Mouse (Mus musculus): Measurements from ENCODE around the gene Olfr1410.
A peak's percentile ranks its signal among the peaks of the same experiment; 100 is the strongest.

The Olfr1410 gene

DNA sequence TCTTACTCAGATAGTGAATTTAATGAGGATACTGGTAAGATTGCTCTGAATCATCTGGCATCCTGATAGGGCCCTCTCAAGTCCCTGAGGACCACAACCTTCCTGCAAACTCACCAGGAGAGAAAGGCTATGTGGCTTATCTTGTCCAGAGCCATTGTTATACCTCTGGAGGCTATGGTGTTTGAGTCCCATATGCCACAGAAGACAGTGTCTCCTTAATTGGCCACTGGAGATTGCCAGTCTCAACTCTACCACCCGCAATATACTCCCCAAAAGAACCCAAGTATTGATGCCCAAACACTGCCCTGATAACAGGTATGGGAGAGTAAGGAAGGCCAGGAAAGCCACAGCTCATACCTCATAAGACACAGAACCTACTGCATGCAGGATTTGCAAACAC, at the start of gene Olfr1410:
Gene Olfr1410, plus strand, starts transcription at position 301 of the 400 bp plus-strand sequence.
- DNase-seq = no peak

GRCm38 (mm10) chr1:92571022-92571421, 34.6 kb upstream of the Olfr1410 start, which contains the start of gene Olfr1413:
TSS of gene Olfr1413 (plus strand) at chr1:92571322.
- no peak for DNase-seq

DNA sequence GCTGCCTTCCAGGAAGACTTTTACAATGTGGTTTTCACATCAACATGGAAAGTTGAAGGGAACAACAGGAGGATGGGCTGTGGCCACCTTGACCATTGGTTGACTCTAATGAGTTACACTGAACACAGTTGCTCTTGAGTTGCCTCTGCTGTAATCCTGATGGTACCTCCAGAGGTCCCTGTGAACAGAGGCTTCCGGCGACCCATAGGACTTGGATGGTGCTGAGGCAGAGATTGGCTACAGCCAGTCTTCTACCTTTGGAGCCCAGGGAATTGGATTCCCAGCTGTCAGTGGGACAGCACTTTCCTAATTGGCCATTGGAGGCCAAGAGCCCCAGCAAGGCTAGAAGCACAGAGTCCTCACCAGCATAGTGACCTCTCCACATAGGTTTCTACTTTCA, 20.1 kb upstream of the Olfr1410 start, which contains the start of gene Olfr1412:
Gene Olfr1412, plus strand, starts transcription at position 301 of the 400 bp plus-strand sequence.
- DNase-seq = no peak

GRCm38 (mm10) chr1:92594111-92594510, 11.5 kb upstream of the Olfr1410 start, which contains the start of gene Olfr1411:
TSS of gene Olfr1411 (plus strand) at chr1:92594411.
- DNase-seq = no peak

- no peak for DNase-seq
Measured at GRCm38 (mm10) chr1:92596019-92596418, 9.6 kb upstream of the Olfr1410 start.

DNA sequence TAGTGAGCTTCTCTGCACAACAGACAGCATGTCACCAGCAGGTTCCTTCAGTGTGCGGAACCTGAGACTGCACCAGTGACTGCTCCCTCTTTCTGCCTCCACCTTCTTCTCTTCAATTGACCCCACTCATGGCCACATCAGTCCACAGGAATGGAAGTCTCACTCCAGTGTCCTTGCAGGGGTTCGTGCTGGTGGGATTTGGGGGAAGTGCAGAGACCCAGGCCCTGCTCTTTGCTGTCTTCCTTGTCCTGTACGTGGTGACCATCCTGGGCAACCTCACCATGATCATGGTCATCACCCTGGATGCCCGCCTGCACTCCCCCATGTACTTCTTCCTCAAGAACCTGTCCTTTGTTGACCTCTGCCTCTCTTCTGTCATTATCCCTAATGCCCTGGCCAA, 2.1 kb downstream of the Olfr1410 start:
- no peak for DNase-seq

- DNase-seq = peak; percentile 43 to 72
Measured at GRCm38 (mm10) chr1:92611008-92611407, 5.4 kb downstream of the Olfr1410 start.

- DNase-seq = no peak
Measured at GRCm38 (mm10) chr1:92613175-92613574, 7.6 kb downstream of the Olfr1410 start.

DNA sequence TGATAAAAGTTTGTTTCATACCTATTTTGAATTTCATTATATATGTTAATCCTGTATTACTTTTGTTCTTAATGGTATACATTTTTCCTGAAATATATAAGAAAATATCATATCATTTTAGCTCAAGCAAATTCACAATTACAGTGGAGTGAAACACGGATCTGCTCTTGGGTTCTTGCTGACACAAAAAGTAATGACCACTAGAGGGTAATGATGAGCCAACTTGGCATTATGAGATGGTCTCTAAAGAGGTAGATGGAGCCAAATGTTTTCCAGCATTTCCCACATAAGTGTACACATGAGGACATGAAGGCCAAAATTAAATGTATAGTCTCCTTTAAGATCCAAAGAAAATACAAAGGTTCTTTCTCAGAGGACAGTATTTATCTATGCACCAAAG, 8.9 kb downstream of the Olfr1410 start:
- no peak for DNase-seq

GRCm38 (mm10) chr1:92616046-92616445, 10.5 kb downstream of the Olfr1410 start:
- DNase-seq = no peak

DNA sequence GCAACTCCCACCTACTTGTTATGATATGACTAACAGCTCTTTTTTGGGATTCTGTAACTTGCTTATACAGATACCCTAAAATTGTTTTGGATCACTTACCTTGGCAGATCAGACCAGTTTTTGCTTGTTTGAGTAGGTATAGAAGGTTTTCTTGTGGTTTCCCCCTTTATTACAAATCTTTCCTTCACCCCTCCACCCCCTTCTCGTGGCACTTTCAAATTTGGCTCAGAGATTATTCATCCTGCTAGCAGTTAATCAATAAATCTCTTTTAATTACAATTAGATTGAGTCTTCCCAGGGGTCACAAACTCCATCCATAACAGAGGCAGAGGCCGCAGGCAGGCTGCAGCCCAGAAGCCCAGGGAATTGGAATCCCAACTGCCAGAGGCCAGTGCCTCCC, 11.9 kb downstream of the Olfr1410 start, which contains the start of gene Olfr12:
Gene Olfr12, plus strand, starts transcription at position 301 of the 400 bp plus-strand sequence.
- no peak for DNase-seq

- no peak for DNase-seq
Measured at GRCm38 (mm10) chr1:92618360-92618759, 12.8 kb downstream of the Olfr1410 start.

DNA sequence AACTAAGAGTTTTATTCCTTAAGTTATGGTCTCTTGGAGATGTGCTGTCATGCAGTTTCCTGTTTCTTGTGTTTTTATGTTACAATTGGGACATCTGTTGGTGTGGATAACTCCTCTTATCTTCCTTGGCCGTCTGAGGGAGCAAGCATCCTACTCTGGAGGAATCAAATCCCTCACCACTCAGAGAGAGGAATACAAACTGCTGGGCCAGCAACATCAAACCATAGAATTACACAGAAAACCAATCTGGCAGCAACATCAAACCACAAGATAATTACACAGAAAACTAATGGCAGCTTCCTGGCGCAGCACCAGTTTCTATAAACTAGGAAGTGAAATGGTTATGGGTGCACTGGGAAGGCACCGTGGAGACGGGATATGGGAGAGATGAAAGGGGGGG, 22.6 kb downstream of the Olfr1410 start:
- no peak for DNase-seq

DNA sequence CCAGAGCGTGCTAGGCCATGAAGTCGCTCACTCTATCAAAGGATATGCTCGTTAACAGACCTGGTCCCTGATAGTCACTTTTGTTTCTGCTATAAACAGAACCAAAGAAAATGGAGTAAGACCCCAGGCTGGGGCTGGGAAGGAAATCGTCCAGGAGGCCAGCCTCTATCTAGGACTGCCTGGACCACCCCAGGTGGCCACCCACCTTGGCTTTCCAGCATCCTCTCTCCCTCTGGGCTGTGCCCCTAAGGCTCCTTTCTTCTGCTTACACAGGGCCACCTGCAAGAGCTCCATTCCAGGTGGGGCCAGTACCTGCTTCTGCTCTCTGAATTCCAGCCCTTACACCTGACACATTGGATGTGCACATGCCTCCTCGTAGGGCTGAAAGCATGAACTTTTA, 26.6 kb downstream of the Olfr1410 start:
- no peak for DNase-seq

- DNase-seq = no peak
Measured at GRCm38 (mm10) chr1:92632948-92633347, 27.4 kb downstream of the Olfr1410 start.

GRCm38 (mm10) chr1:92633726-92634125, 28.1 kb downstream of the Olfr1410 start:
- DNase-seq = no peak

GRCm38 (mm10) chr1:92634569-92634968, 29.0 kb downstream of the Olfr1410 start:
- DNase-seq = no peak

- DNase-seq = no peak
Measured at GRCm38 (mm10) chr1:92634976-92635599, 29.5 kb downstream of the Olfr1410 start.

- DNase-seq = no peak
Measured at GRCm38 (mm10) chr1:92636015-92636414, 30.4 kb downstream of the Olfr1410 start.

GRCm38 (mm10) chr1:92636676-92637075, 31.1 kb downstream of the Olfr1410 start:
- no peak for DNase-seq

DNA sequence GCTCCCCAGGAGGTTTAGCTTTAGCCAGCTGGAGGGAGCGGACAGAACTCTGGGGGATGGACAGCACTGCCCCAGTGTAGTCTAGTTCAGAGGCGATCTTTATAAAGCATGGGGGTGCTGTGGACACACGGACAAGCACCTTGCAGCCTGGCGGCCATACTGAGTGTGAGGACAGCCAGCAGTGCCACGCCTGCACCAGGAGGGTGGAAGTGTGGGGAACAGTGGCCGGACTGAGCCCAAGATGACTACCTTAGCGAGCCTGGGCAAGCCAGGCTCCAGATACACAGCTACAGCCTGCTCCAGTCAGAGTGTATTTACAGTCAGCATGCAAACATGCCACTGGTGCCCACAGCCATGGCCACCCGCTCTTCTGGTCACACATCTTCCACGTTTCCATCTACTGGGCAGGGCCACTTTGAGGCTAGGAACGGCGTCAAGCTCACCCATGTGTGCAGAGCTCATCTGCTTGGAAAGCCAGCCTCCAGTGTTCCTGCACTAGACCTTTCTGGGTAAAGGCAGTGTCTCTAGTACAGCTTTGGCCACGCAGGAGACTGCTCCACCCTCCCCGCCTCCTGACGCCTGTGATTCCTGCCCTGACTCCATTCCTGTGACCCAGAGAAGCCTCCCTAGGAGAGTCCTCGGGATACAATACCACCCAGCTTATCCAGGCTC, 32.1 kb downstream of the Olfr1410 start:
- DNase-seq = no peak

DNA sequence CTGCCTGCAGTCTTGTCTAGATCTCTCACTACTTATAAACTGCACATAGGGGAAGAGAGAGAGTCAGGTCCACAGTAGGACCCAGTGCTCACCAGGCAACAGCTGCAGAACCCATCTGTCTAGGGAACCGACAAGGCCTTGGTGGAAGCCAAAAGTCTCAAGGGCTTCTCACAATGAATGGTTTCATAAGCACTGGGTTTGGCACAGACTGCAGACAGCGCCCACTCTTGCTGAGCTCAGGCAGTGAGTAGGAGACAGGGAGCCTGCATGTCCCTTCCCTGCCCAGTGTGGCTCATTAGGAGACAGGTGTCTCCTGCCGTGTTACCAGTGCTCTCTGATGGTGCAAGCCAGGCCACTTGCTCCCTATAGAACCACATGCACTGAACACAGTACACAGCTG, 32.6 kb downstream of the Olfr1410 start:
- no peak for DNase-seq

- DNase-seq = no peak
Measured at GRCm38 (mm10) chr1:92638736-92639135, 33.2 kb downstream of the Olfr1410 start.

DNA sequence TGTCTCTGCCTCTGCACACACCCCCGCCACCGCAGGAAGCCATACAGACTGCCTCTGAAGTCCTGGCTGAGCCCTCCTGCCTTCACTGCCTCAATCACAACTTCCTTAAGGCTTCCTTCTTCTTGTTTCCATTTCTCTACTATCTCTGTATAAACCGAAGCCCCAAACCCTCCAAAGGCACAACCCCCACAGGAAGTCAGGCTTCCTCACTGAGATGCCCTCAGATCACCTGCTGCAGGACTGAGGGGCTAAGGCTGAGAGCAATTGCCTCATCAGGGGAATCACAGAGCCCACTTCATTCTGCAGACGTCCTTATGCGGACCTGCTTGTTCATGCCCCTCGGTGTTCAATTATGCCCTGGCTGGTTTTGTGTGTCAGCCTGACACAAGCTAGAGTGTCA, 34.8 kb downstream of the Olfr1410 start:
- no peak for DNase-seq

All from kidney, postnatal 25 days (tissue).